Mouse (Mus musculus) hindbrain, embryonic 16.5 days (tissue): ENCODE results near the gene 1700034J05Rik. TPM values are rescaled to one million over a fixed set of nuclear protein-coding genes. Genes with fewer than 3 reads are reported as not detected.
A peak's percentile ranks its signal among the peaks of the same experiment; 100 is the strongest.

Source experiments
- ATAC-seq: fragments of 200-750 bp; cut with Nextera tagmentation; 2 replicates; pipeline ENCODE4 v1.8.0; 2017; ENCODE audit warnings: moderate TSS enrichment, moderate library complexity
- H3K27ac ChIP-seq: fragments of 300-500 bp; sonication (generic); 2 replicates; pipeline ENCODE4 v1.5.1; 2014; ENCODE audit warnings: low read depth, mild to moderate bottlenecking, control low read depth, low read length, moderate library complexity
- H3K27me3 ChIP-seq: fragments of 300-500 bp; sonication (generic); replicated peaks from 2 replicates; pipeline ENCODE4 v1.6.1; 2014; ENCODE audit warnings: low read length; ENCODE audit not compliant: control insufficient read depth, insufficient read depth
- H3K36me3 ChIP-seq: fragments of 300-500 bp; sonication (generic); 2 replicates; pipeline ENCODE4 v1.6.1; 2014; ENCODE audit warnings: mild to moderate bottlenecking, low read length, moderate library complexity, mixed read lengths; ENCODE audit not compliant: control insufficient read depth, insufficient read depth
- H3K4me1 ChIP-seq: fragments of 300-500 bp; sonication (generic); 2 replicates; pipeline ENCODE4 v1.6.1; 2014; ENCODE audit warnings: low read depth, low read length; ENCODE audit not compliant: control insufficient read depth, insufficient read depth
- H3K4me2 ChIP-seq: fragments of 300-500 bp; sonication (generic); 2 replicates; pipeline ENCODE4 v1.6.1; 2014; ENCODE audit warnings: mild to moderate bottlenecking, low read length, control low read depth, moderate library complexity
- H3K4me3 ChIP-seq: fragments of 300-500 bp; sonication (generic); 2 replicates; pipeline ENCODE4 v1.5.1; 2014; ENCODE audit warnings: mild to moderate bottlenecking, low read length, control low read depth, moderate library complexity
- H3K9ac ChIP-seq: fragments of 300-500 bp; sonication (generic); 2 replicates; pipeline ENCODE4 v1.6.1; 2014; ENCODE audit warnings: low read depth, mild to moderate bottlenecking, control low read depth, low read length, moderate library complexity
- H3K9me3 ChIP-seq: fragments of 300-500 bp; sonication (generic); 2 replicates; pipeline ENCODE4 v1.6.1; 2014; ENCODE audit warnings: mild to moderate bottlenecking, low read length, moderate library complexity; ENCODE audit not compliant: control insufficient read depth
- WGBS: fragments of 180-500 bp; shearing (Covaris S2); extraction: QIAGEN DNeasy Blood & Tissue Kit; methylation state at CpG from one replicate; pipeline ENCODE4 v1.1.7; 2014; 5-methylcytosine and 5-hydroxymethylcytosine counted together
- polyA plus RNA-seq: library from polyadenylated mRNA; unstranded; fragments of >200 nt; fragmentation: Nextera tagmentation; extraction: Ambion mirVana; gene quantifications from 2 replicates; pipeline ENCODE4 v1.2.1, GENCODE M21; 2015

Gene 1700034J05Rik
- polyA plus RNA-seq, 1 experiment from 2014 or later: 0.05 TPM

DNA sequence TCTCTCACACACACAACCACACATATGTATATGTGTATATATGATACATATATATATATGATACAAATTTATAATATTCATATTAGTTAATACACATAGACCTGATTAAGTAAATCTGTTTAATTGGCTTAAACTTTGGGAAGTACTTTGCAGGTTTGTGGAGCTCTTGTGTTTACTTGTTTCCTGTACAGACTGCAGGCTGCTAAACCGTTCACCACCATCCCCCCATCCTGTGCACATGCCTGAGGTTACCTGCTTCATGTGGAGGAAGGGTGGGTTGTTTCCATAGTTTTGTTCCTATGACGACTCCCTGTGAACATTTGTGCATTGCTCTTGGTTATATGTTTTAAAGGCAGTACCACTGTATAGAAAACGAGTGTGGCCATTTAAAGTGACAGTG is 17.1 kb upstream of the 1700034J05Rik start:
- 72% methylated on average over 3 of the region's 3 CpGs for WGBS
- no peak for ATAC-seq
- H3K4me2 ChIP-seq: no peak overlapping the region
- no peaks in the 10 kb centered on the region for H3K36me3 ChIP-seq
- no peaks in the 10 kb centered on the region for H3K4me1 ChIP-seq
- H3K9me3 ChIP-seq: no peaks in the 10 kb centered on the region
- H3K27ac ChIP-seq: no peak overlapping the region
- H3K4me3 ChIP-seq: no peak overlapping the region
- no peaks in the 10 kb centered on the region for H3K27me3 ChIP-seq
- H3K9ac ChIP-seq: no peak overlapping the region

DNA sequence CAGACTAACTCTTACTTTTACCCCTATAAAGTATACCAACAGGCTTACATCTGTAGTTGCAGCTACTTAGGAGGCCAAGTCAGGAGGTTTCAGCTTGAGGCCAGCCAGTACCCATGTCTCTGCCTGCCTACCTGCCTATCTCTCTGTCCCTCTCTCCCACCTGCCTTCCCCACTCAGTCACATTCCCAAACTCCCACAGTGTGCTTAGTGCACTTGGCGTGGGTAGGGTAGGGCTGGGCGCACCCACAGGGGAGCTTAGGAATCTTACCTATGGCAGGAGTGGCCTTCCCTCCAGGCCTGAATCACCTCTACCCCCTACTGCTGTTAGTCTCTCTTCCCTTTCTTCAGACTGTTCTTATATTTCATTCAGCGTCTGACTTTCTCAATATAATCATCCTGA is 16.6 kb upstream of the 1700034J05Rik start:
- Histone ChIP-seq H3K9me3 (no peaks in the 10 kb centered on the region), H3K27ac (no peak overlapping the region), H3K4me1 (no peaks in the 10 kb centered on the region), H3K27me3 (no peaks in the 10 kb centered on the region), H3K4me3 (no peak overlapping the region), H3K9ac (no peak overlapping the region), H3K36me3 (no peaks in the 10 kb centered on the region), H3K4me2 (no peak overlapping the region)
- 72% methylated on average over 3 of the region's 3 CpGs for WGBS
- no peak for ATAC-seq

DNA sequence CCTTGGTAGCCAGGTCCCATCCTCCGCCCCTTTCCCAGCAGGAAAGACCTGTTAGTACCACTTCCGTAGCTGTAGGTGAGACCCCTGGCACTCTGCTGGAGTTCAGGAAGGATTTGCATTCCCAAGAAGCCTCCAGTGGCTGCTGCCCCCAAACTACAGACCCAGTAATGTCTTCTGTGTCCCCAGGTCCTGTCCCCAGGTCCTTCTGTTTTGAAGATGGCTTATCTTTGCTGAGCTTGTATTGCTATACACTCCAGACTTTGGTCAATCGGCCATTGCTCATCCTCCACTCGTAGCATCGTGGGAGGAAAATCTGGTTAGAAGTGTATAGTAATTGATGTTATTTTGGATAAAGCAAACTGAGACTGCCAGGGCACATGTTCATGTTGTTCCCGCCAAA is 13.6 kb upstream of the 1700034J05Rik start:
- no peak overlapping the region for H3K27ac ChIP-seq
- no peak overlapping the region for H3K4me2 ChIP-seq
- H3K36me3 ChIP-seq: no peaks in the 10 kb centered on the region
- WGBS: 76% methylated on average over 6 of the region's 6 CpGs
- no peaks in the 10 kb centered on the region for H3K27me3 ChIP-seq
- H3K4me3 ChIP-seq: no peak overlapping the region
- no peaks in the 10 kb centered on the region for H3K9me3 ChIP-seq
- H3K4me1 ChIP-seq: no peaks in the 10 kb centered on the region
- H3K9ac ChIP-seq: no peak overlapping the region
- no peak for ATAC-seq

GRCm38 (mm10) chr6:146966446-146967019 is 12.3 kb upstream of the 1700034J05Rik start:
- H3K27ac ChIP-seq: no peak overlapping the region
- ATAC-seq: no peak
- WGBS: 79% methylated on average over 12 of the region's 12 CpGs
- no peak overlapping the region for H3K4me3 ChIP-seq
- H3K4me2 ChIP-seq: no peak overlapping the region
- no peaks in the 10 kb centered on the region for H3K27me3 ChIP-seq
- H3K4me1 ChIP-seq: no peaks in the 10 kb centered on the region; the same call in 1 of the 2 replicates
- H3K9me3 ChIP-seq: no peaks in the 10 kb centered on the region
- no peak overlapping the region for H3K9ac ChIP-seq
- no peaks in the 10 kb centered on the region for H3K36me3 ChIP-seq

DNA sequence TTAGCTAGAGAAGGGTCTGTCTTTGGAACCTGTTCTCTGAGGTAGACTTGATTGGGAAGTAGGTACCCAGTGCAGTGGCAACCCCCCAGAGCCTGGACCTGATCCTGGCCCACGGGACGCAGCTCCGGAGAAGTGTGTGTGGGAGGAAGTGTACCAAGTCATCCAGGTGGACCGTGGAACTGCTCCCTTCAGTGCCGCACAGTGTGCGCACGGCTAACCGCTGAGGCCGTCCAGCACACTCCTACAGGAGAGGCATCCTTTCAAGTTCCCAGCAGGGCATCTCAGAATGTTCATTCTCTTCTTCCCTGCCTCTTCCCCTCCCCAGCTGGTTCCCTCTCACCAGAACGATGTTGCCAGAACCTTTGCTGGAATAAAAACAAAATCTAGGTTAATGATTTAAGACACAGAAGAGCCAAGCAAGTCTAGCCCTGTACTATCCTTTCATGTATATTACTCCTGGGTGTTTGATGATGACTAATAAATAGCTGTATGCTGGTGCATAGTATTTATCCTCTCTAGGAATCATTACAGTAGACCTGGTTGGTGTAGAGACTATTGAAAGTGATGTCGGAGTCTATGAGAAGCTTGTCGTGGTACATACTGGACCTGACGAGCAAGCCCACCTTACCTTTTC is 11.0 kb upstream of the 1700034J05Rik start:
- no peaks in the 10 kb centered on the region for H3K9me3 ChIP-seq
- no peaks in the 10 kb centered on the region for H3K27me3 ChIP-seq
- no peak overlapping the region for H3K4me3 ChIP-seq
- no peak overlapping the region for H3K27ac ChIP-seq
- no peaks in the 10 kb centered on the region for H3K36me3 ChIP-seq
- no peak overlapping the region for H3K4me2 ChIP-seq
- 75% methylated on average over 13 of the region's 13 CpGs for WGBS
- H3K4me1 ChIP-seq: no peaks in the 10 kb centered on the region; the same call in 1 of the 2 replicates
- H3K9ac ChIP-seq: no peak overlapping the region
- no peak for ATAC-seq

GRCm38 (mm10) chr6:146963396-146964150 is 9.4 kb upstream of the 1700034J05Rik start:
- no peak overlapping the region for H3K9ac ChIP-seq
- H3K4me1 ChIP-seq: no peaks in the 10 kb centered on the region; the same call in 1 of the 2 replicates
- no peak overlapping the region for H3K27ac ChIP-seq
- no peaks in the 10 kb centered on the region for H3K36me3 ChIP-seq
- H3K4me3 ChIP-seq: no peak overlapping the region
- no peaks in the 10 kb centered on the region for H3K9me3 ChIP-seq
- no peak for ATAC-seq
- WGBS: 97% methylated on average over 6 of the region's 6 CpGs
- H3K27me3 ChIP-seq: no peaks in the 10 kb centered on the region
- no peak overlapping the region for H3K4me2 ChIP-seq

DNA sequence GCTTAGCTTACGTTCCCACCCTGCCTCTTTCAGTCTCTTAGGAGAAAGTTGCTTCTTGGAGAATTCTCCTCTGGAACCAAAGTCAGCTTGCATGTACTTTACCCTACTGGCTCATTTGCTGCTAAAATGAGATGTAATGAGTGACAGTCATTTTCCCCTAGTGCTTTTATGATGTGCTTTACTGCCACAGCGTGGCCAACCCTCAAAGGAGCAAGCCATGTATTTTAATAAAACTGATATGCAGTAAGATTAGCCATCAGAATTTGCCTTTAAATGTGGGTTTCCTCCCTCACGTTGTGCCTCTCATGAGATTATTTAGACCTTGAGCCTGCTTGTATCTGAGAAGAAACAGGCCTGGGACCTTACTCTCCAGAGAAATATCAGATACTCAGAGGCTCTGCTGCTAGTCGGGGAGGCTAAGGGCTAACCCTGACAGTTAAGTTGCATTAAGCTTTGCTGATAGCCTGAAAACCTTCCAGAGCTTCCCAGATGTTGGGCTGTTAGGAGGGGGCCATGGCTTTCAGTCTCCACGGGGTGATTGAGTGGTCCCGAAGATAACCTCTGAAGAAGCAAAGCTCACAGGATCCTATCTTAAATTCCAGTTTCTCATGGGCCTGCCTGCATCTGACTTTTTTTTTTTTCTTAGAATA is 7.7 kb upstream of the 1700034J05Rik start:
- Histone ChIP-seq H3K9ac (no peak overlapping the region), H3K27ac (no peak overlapping the region), H3K36me3 (no peaks in the 10 kb centered on the region), H3K9me3 (no peaks in the 10 kb centered on the region), H3K4me3 (no peak overlapping the region), H3K27me3 (no peaks in the 10 kb centered on the region), H3K4me2 (no peak overlapping the region), H3K4me1 (no peaks in the 10 kb centered on the region; the same call in 1 of the 2 replicates)
- no peak for ATAC-seq
- WGBS: 72% methylated on average over 6 of the region's 6 CpGs

DNA sequence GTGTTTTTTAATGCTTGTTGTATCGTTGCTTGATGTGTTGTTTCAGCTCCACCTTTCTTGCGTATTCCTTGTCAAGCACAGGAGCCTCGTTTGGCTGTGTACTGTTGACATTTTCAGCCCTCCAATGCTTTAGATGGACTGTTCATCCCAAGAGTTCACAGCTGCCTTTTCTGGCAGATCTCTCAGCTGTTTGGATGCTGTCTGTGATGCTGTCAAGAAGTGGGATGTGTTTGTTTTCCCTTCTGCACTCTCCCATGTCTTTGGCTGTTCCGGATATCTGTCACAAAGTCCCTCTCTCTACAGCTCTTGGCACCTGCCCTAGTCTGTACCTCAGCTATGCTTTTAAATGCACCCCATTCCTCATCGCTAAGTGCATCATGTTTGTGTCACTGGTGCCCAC is 6.7 kb upstream of the 1700034J05Rik start:
- Histone ChIP-seq H3K4me1 (no peaks in the 10 kb centered on the region; the same call in none of the 2 replicates), H3K36me3 (no peaks in the 10 kb centered on the region), H3K27ac (no peak overlapping the region), H3K9ac (no peak overlapping the region), H3K27me3 (no peaks in the 10 kb centered on the region), H3K4me3 (no peak overlapping the region), H3K4me2 (no peak overlapping the region), H3K9me3 (no peaks in the 10 kb centered on the region)
- 0 out of 2 replicates have a peak, but pooled peaks have one; percentile 20 for ATAC-seq
- WGBS: 79% methylated on average over 5 of the region's 5 CpGs
